Mouse (Mus musculus) liver, embryonic 14.5 days (tissue): ENCODE measurements around the gene Olfr619.

Source experiments
- CTCF ChIP-seq: IDR thresholded peaks from 2 replicates; pipeline ENCODE4 v1.5.1; 2016; ENCODE audit warnings: antibody characterized with exemption, low read depth, control low read depth
- EP300 ChIP-seq: IDR thresholded peaks from 2 replicates; pipeline ENCODE4 v1.6.1; 2016; ENCODE audit warnings: antibody characterized with exemption, low read depth

DNA sequence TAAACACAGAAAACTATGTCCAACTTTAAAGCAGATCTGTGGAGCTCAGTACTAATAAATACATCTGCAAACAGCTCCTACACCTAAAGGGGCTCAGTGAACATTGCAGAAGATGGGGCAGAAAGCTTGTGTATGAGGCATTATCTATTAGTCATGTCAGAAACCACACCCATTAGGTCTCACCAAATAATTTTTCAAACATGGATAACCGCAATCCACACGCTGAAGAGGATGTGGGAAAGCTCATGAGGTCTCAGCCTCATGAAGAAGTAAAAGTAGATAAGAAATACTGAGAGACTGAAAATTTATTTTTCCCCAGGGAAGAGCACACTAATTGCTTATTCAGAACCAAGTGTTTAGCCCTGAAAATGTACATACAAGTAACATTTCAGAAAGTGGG lies 7.0 kb downstream of the Olfr619 start:
- no peak for TF ChIP-seq CTCF
- no peak for TF ChIP-seq EP300
